Mouse (Mus musculus) heart, postnatal 0 days (tissue): ENCODE data around the gene Vav3.

Experiments used
- CTCF ChIP-seq: IDR thresholded peaks from 2 replicates; pipeline ENCODE4 v1.5.1; 2016; ENCODE audit warnings: antibody characterized with exemption, control low read depth, low read depth
- EP300 ChIP-seq: IDR thresholded peaks from 2 replicates; pipeline ENCODE4 v1.6.1; 2016; ENCODE audit warnings: antibody characterized with exemption, low read depth

- TF ChIP-seq EP300 (no peak), CTCF (no peak)
These were observed 140.2 kb downstream of the Vav3 start for GRCm38 (mm10) chr3:109480625-109481024.
